Mouse (Mus musculus) monocyte, adult 5-6 weeks (primary cell): Measurements from ENCODE around the gene Zfp184. TPM values are rescaled to one million over a fixed set of nuclear protein-coding genes. Genes with fewer than 3 reads are reported as not detected.

ENCODE experiments used
- ATAC-seq: fragments of 153-309, 156-312 bp; replicated peaks from 2 replicates; pipeline ENCODE4 v1.8.0; 2017; ENCODE audit warnings: mild to moderate bottlenecking; ENCODE audit not compliant: low TSS enrichment, insufficient number of reproducible peaks, severe bottlenecking, poor library complexity, low FRiP score
- total RNA-seq: library from RNA; stranded (forward); fragments of 200-1000, 200-491, 200-594 nt; gene quantifications from 3 replicates; pipeline ENCODE4 v1.2.3, GENCODE M21; 2017

Zfp184 gene
- total RNA-seq, 1 experiment from 2014 or later = not detected

DNA sequence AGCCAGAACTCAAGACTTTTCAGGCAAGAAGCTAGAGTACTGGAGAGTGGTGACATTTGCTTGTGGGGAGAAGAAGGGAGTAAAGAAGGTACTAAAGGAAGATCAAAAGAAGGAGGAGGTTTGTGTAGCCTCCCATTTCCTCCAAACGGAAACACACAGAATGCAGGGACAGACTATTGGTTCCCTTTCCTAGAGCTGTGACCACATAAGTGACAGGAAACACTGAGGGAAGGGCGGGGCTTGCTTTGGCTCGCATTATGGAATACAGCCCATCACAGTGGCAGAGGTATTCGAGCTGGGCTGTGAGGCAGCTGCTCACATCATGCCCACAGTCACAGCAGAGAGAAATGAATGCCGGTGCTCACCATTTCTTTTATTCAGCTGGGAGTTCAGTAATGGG, 56.9 kb downstream of the Zfp184 start:
- peak; percentile 48; the same call in 1 of the 2 replicates for ATAC-seq

DNA sequence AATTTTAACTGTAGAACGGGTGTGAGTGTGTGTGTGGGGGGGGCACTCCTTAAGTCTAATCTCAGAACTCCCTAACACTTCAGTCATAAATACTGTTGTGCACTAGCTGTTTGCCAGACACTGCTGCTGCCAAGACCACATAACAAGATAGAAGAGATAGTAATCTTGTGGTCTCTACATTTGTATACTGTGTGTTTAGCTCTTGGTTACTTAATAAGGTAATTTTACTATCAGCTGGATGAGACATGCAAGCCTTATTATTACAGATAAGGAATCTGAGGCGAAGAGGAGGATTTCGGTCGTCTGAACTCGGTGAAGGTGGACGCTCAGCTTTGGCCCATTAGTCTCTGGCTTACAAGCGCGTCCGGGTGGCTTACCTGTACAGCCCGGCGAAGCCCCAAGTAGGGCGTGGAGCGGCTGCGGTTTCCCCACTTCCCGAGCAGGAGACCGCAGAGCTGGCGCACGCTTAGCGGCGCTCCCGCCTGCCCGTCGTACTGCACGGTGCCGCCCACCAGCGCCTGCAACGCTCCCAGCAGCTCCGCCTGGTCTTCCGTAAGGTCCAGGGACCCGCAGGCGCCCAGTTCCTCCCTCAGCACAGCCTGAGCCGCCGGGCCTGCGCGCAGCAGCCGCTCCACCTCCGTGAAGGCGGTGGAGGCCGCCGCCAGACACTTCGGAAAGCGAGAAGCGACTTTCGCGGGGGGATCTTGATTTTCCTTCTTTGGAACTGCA, 60.9 kb downstream of the Zfp184 start:
- no peak for ATAC-seq

DNA sequence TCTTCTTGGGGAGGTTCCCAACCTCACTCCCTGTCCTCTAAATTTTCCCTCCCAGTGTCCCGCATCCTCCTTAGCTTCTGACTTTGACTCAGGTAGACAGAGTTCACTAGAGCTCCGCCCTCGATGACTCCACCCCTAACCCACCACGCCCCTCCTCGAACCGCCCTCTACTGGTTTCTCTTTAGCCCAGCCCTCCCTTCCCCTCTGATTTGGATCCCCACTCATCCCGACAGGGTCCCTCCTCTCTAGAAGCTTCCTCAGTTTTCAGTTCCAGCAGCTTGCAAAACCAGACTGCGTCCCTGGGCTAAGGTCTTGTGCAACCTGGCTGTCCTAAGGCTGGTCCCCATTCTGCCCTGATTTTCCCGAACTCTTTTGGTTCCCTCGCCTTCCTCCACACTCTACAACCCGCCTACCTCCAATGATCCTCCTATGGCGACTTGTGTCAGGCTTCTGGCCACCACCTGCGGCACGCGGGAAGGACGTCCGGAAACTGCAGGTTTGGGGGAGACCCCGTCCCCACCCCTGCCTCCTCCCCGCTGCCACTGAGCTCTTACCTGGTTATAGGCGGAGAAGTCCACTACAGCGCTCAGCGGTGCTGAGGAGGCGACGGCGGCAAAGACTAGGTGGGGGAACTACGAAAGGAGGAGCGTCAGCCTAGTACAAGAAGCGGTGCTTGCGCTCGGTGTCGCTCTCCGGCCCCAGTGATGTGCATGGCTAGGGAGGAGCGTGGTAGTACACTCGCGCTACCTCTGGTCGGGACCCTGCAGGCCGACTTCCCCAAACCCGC, 61.6 kb downstream of the Zfp184 start:
- peak; percentile 33; the same call in 1 of the 2 replicates for ATAC-seq

GRCm38 (mm10) chr13:22007121-22007510, 62.2 kb downstream of the Zfp184 start:
- ATAC-seq = no peak

- ATAC-seq = no peak
Observed at GRCm38 (mm10) chr13:22007872-22008271, 63.0 kb downstream of the Zfp184 start.

GRCm38 (mm10) chr13:22008707-22009106, 63.8 kb downstream of the Zfp184 start:
- no peak for ATAC-seq

GRCm38 (mm10) chr13:22009642-22010041, 64.7 kb downstream of the Zfp184 start, which contains the start of gene Prss16:
Gene Prss16 (minus strand): TSS chr13:22009742.
- no peak for ATAC-seq

Other genes with a start within 250 kb of the Zfp184 start
- gene Olfr1359, start 247.0 kb upstream of the Zfp184 start, total RNA-seq = not detected in 3 replicates
- 7.1 to 7.9 TPM in 2 of 3 replicates, not detected in the other for gene Hist1h2bl, start 229.0 kb upstream of the Zfp184 start, total RNA-seq
- gene Hist1h2ai, start 228.7 kb upstream of the Zfp184 start, total RNA-seq = 159 to 372 TPM (median 273 TPM) in 3 replicates
- 7.2 to 20.1 TPM (median 13.0 TPM) in 3 replicates for gene Hist1h3h, start 227.4 kb upstream of the Zfp184 start, total RNA-seq
- gene Hist1h2bm, start 223.1 kb upstream of the Zfp184 start, total RNA-seq = 4.9 to 12.8 TPM (median 8.3 TPM) in 3 replicates
- gene Hist1h4j, start 210.0 kb upstream of the Zfp184 start, total RNA-seq = 8.3 to 34.5 TPM (median 21.9 TPM) in 3 replicates
- gene Hist1h4k, start 194.6 kb upstream of the Zfp184 start, total RNA-seq = 57.7 to 141 TPM (median 135 TPM) in 3 replicates
- 46.9 to 83.1 TPM (median 55.4 TPM) in 3 replicates for gene Hist1h2ak, start 191.3 kb upstream of the Zfp184 start, total RNA-seq
- 54.5 to 81.8 TPM (median 76.8 TPM) in 3 replicates for gene Hist1h2bn, start 191.0 kb upstream of the Zfp184 start, total RNA-seq
- gene Hist1h1b, start 164.5 kb upstream of the Zfp184 start, total RNA-seq = 74.2 to 131 TPM (median 93.8 TPM) in 3 replicates
- 8.6 to 11.4 TPM in 2 of 3 replicates, not detected in the other for gene Hist1h3i, start 161.7 kb upstream of the Zfp184 start, total RNA-seq
- gene Hist1h2an, start 157.9 kb upstream of the Zfp184 start, total RNA-seq = 15.0 to 50.0 TPM (median 36.2 TPM) in 3 replicates
- gene Hist1h2bp, start 157.6 kb upstream of the Zfp184 start, total RNA-seq = 5.2 to 12.6 TPM (median 8.0 TPM) in 3 replicates
- 1.1 to 64.9 TPM (median 28.6 TPM) in 3 replicates for gene Hist1h2bq, start 134.9 kb upstream of the Zfp184 start, total RNA-seq
- gene Hist1h2ao, start 134.6 kb upstream of the Zfp184 start, total RNA-seq = 114 TPM in 1 of 3 replicates, not detected in the others
- gene Hist1h4m, start 133.3 kb upstream of the Zfp184 start, total RNA-seq = 43.0 to 386 TPM (median 131 TPM) in 3 replicates
- gene Hist1h4n, start 112.9 kb upstream of the Zfp184 start, total RNA-seq = 19.1 to 188 TPM (median 85.7 TPM) in 3 replicates
- gene Hist1h2ap, start 111.6 kb upstream of the Zfp184 start, total RNA-seq = 9.0 to 155 TPM (median 73.9 TPM) in 3 replicates
- gene Hist1h2br, start 111.4 kb upstream of the Zfp184 start, total RNA-seq = 18.5 to 55.6 TPM (median 45.1 TPM) in 3 replicates
- gene Pom121l2, start 36.1 kb downstream of the Zfp184 start, total RNA-seq = 0.32 to 0.78 TPM in 2 of 3 replicates, not detected in the other
- gene Prss16, start 64.6 kb downstream of the Zfp184 start, total RNA-seq = 0.10 to 0.64 TPM in 2 of 3 replicates, not detected in the other
- gene Hist1h2ah, start 90.5 kb downstream of the Zfp184 start, total RNA-seq = 11.3 to 37.5 TPM in 2 of 3 replicates, not detected in the other
- 6.8 to 12.3 TPM (median 11.3 TPM) in 3 replicates for gene Hist1h2bk, start 90.8 kb downstream of the Zfp184 start, total RNA-seq
- 13.3 to 29.5 TPM (median 23.6 TPM) in 3 replicates for gene Hist1h4i, start 96.3 kb downstream of the Zfp184 start, total RNA-seq
- gene Hist1h2ag, start 97.8 kb downstream of the Zfp184 start, total RNA-seq = 17.4 to 59.7 TPM in 2 of 3 replicates, not detected in the other
- 7.1 to 19.9 TPM in 2 of 3 replicates, not detected in the other for gene Hist1h2bj, start 98.1 kb downstream of the Zfp184 start, total RNA-seq
- gene Vmn1r188, start 139.3 kb downstream of the Zfp184 start, total RNA-seq = not detected in 3 replicates
- gene Vmn1r189, start 160.7 kb downstream of the Zfp184 start, total RNA-seq = not detected in 3 replicates
- not detected in 3 replicates for gene Vmn1r191, start 238.9 kb downstream of the Zfp184 start, total RNA-seq
- gene Vmn1r192, start 246.0 kb downstream of the Zfp184 start, total RNA-seq = not detected in 3 replicates